Mouse (Mus musculus): ENCODE results near the gene Lclat1. TPM values are rescaled to one million over a fixed set of nuclear protein-coding genes. Genes with fewer than 3 reads are reported as not detected.

The Lclat1 gene
- polyA plus RNA-seq, 1 experiment from 2014 or later: 54.6 TPM

GRCm38 (mm10) chr17:73199387-73199786 lies 91.6 kb downstream of the Lclat1 start:
- Histone ChIP-seq H3K27ac (replicated peaks in 1 of 2; ENCODE audit: control insufficient read depth in 1 of 2, insufficient read depth in 1 of 2, low read depth in 2 of 2, low read length in 2 of 2) (peak overlapping the region in 1 of 2 experiments; percentile 87; a peak in 2 of 4 replicates), H3K36me3 (ENCODE audit: control insufficient read depth, insufficient read depth, low read length) (peaks cover 16% of the 10 kb centered on the region), H3K4me1 (ENCODE audit: control insufficient read depth in 2 of 2, insufficient read depth in 2 of 2, low read length in 2 of 2) (peaks cover 11 to 19% of the 10 kb centered on the region in 2 experiments), H3K9ac (ENCODE audit: low read length) (no peak overlapping the region), H3K4me3 (ENCODE audit: control insufficient read depth in 1 of 2, insufficient read depth in 1 of 2, low read depth in 1 of 2, low read length in 2 of 2) (no peak overlapping the region), H3K4me2 (ENCODE audit: low read length) (no peak overlapping the region), H3K27me3 (ENCODE audit: control insufficient read depth, insufficient read depth, low read length) (no peaks in the 10 kb centered on the region), H3K9me3 (ENCODE audit: control insufficient read depth, low read length) (0 out of 2 replicates have a peak, but pooled peaks cover 3% of the 10 kb centered on the region)
- no peak for ATAC-seq (ENCODE audit: insufficient number of reproducible peaks, insufficient read depth, low FRiP score, low read depth)

- Histone ChIP-seq H3K4me3 (ENCODE audit: control insufficient read depth in 1 of 2, insufficient read depth in 1 of 2, low read depth in 1 of 2, low read length in 2 of 2) (no peak overlapping the region), H3K27ac (replicated peaks in 1 of 2; ENCODE audit: control insufficient read depth in 1 of 2, insufficient read depth in 1 of 2, low read depth in 2 of 2, low read length in 2 of 2) (peak overlapping the region; percentile 73 to 87), H3K4me1 (ENCODE audit: control insufficient read depth in 2 of 2, insufficient read depth in 2 of 2, low read length in 2 of 2) (peaks cover 9 to 19% of the 10 kb centered on the region in 2 experiments), H3K9ac (ENCODE audit: low read length) (no peak overlapping the region), H3K36me3 (ENCODE audit: control insufficient read depth, insufficient read depth, low read length) (peaks cover 16% of the 10 kb centered on the region), H3K9me3 (ENCODE audit: control insufficient read depth, low read length) (0 out of 2 replicates have a peak, but pooled peaks cover 3% of the 10 kb centered on the region), H3K4me2 (ENCODE audit: low read length) (no peak overlapping the region), H3K27me3 (ENCODE audit: control insufficient read depth, insufficient read depth, low read length) (no peaks in the 10 kb centered on the region)
- 33% methylated on average over 1 of the region's 1 CpGs for WGBS
- ATAC-seq (ENCODE audit: insufficient number of reproducible peaks, insufficient read depth, low FRiP score, low read depth): peak; percentile 69
Observed at GRCm38 (mm10) chr17:73200380-73200779, 92.6 kb downstream of the Lclat1 start.

- ATAC-seq (ENCODE audit: insufficient number of reproducible peaks, insufficient read depth, low FRiP score, low read depth): no peak
- 0 out of 2 replicates have a peak, but pooled peaks cover 3% of the 10 kb centered on the region for H3K9me3 ChIP-seq (ENCODE audit: control insufficient read depth, low read length)
- H3K27ac ChIP-seq (replicated peaks in 1 of 2; ENCODE audit: control insufficient read depth in 1 of 2, insufficient read depth in 1 of 2, low read depth in 2 of 2, low read length in 2 of 2): peak overlapping the region; percentile 72 to 78
- 0 out of 2 replicates have a peak, but pooled peaks cover 2% of the 10 kb centered on the region for H3K36me3 ChIP-seq (ENCODE audit: control insufficient read depth, insufficient read depth, low read length)
- H3K27me3 ChIP-seq (ENCODE audit: control insufficient read depth, insufficient read depth, low read length): no peaks in the 10 kb centered on the region
- peak overlapping the region in 1 of 2 experiments; percentile 6; a peak in 1 of 4 replicates for H3K4me3 ChIP-seq (ENCODE audit: control insufficient read depth in 1 of 2, insufficient read depth in 1 of 2, low read depth in 1 of 2, low read length in 2 of 2)
- peaks cover 9 to 19% of the 10 kb centered on the region in 2 experiments for H3K4me1 ChIP-seq (ENCODE audit: control insufficient read depth in 2 of 2, insufficient read depth in 2 of 2, low read length in 2 of 2)
- H3K9ac ChIP-seq (ENCODE audit: low read length): peak overlapping the region; percentile 30; the same call in 1 of the 2 replicates
- 42% methylated on average over 15 of the region's 15 CpGs for WGBS
- peak overlapping the region; percentile 29; the same call in 1 of the 2 replicates for H3K4me2 ChIP-seq (ENCODE audit: low read length)
Observed at GRCm38 (mm10) chr17:73203642-73204332, 96.0 kb downstream of the Lclat1 start.

- no peaks in the 10 kb centered on the region for H3K4me1 ChIP-seq (ENCODE audit: control insufficient read depth in 2 of 2, insufficient read depth in 2 of 2, low read length in 2 of 2)
- H3K27ac ChIP-seq (replicated peaks in 1 of 2; ENCODE audit: control insufficient read depth in 1 of 2, insufficient read depth in 1 of 2, low read depth in 2 of 2, low read length in 2 of 2): no peak overlapping the region
- WGBS: 86% methylated on average over 5 of the region's 5 CpGs
- peaks cover 7% of the 10 kb centered on the region; the same call in 1 of the 2 replicates for H3K36me3 ChIP-seq (ENCODE audit: control insufficient read depth, insufficient read depth, low read length)
- ATAC-seq (ENCODE audit: insufficient number of reproducible peaks, insufficient read depth, low FRiP score, low read depth): no peak
- no peak overlapping the region for H3K4me3 ChIP-seq (ENCODE audit: control insufficient read depth in 1 of 2, insufficient read depth in 1 of 2, low read depth in 1 of 2, low read length in 2 of 2)
- H3K4me2 ChIP-seq (ENCODE audit: low read length): no peak overlapping the region
- no peaks in the 10 kb centered on the region for H3K27me3 ChIP-seq (ENCODE audit: control insufficient read depth, insufficient read depth, low read length)
- H3K9ac ChIP-seq (ENCODE audit: low read length): no peak overlapping the region
- no peaks in the 10 kb centered on the region for H3K9me3 ChIP-seq (ENCODE audit: control insufficient read depth, low read length)
Observed at GRCm38 (mm10) chr17:73210960-73211531, 103.3 kb downstream of the Lclat1 start.

GRCm38 (mm10) chr17:73212754-73213153 lies 105.0 kb downstream of the Lclat1 start:
- Histone ChIP-seq H3K9me3 (ENCODE audit: control insufficient read depth, low read length) (no peaks in the 10 kb centered on the region), H3K4me3 (ENCODE audit: control insufficient read depth in 1 of 2, insufficient read depth in 1 of 2, low read depth in 1 of 2, low read length in 2 of 2) (no peak overlapping the region), H3K9ac (ENCODE audit: low read length) (no peak overlapping the region), H3K4me2 (ENCODE audit: low read length) (no peak overlapping the region), H3K36me3 (ENCODE audit: control insufficient read depth, insufficient read depth, low read length) (peaks cover 15% of the 10 kb centered on the region), H3K4me1 (ENCODE audit: control insufficient read depth in 2 of 2, insufficient read depth in 2 of 2, low read length in 2 of 2) (no peaks in the 10 kb centered on the region), H3K27me3 (ENCODE audit: control insufficient read depth, insufficient read depth, low read length) (no peaks in the 10 kb centered on the region), H3K27ac (replicated peaks in 1 of 2; ENCODE audit: control insufficient read depth in 1 of 2, insufficient read depth in 1 of 2, low read depth in 2 of 2, low read length in 2 of 2) (no peak overlapping the region)
- 71% methylated on average over 3 of the region's 3 CpGs for WGBS
- no peak for ATAC-seq (ENCODE audit: insufficient number of reproducible peaks, insufficient read depth, low FRiP score, low read depth)

GRCm38 (mm10) chr17:73213187-73213586 lies 105.4 kb downstream of the Lclat1 start:
- H3K27me3 ChIP-seq (ENCODE audit: control insufficient read depth, insufficient read depth, low read length): no peaks in the 10 kb centered on the region
- WGBS: 28% methylated on average over 1 of the region's 1 CpGs
- peaks cover 15% of the 10 kb centered on the region for H3K36me3 ChIP-seq (ENCODE audit: control insufficient read depth, insufficient read depth, low read length)
- no peak for ATAC-seq (ENCODE audit: insufficient number of reproducible peaks, insufficient read depth, low FRiP score, low read depth)
- H3K4me3 ChIP-seq (ENCODE audit: control insufficient read depth in 1 of 2, insufficient read depth in 1 of 2, low read depth in 1 of 2, low read length in 2 of 2): no peak overlapping the region
- H3K9me3 ChIP-seq (ENCODE audit: control insufficient read depth, low read length): no peaks in the 10 kb centered on the region
- H3K4me1 ChIP-seq (ENCODE audit: control insufficient read depth in 2 of 2, insufficient read depth in 2 of 2, low read length in 2 of 2): no peaks in the 10 kb centered on the region
- H3K9ac ChIP-seq (ENCODE audit: low read length): no peak overlapping the region
- H3K4me2 ChIP-seq (ENCODE audit: low read length): no peak overlapping the region
- no peak overlapping the region for H3K27ac ChIP-seq (replicated peaks in 1 of 2; ENCODE audit: control insufficient read depth in 1 of 2, insufficient read depth in 1 of 2, low read depth in 2 of 2, low read length in 2 of 2)

- 69% methylated on average over 2 of the region's 2 CpGs for WGBS
- H3K9ac ChIP-seq (ENCODE audit: low read length): no peak overlapping the region
- no peaks in the 10 kb centered on the region for H3K4me1 ChIP-seq (ENCODE audit: control insufficient read depth in 2 of 2, insufficient read depth in 2 of 2, low read length in 2 of 2)
- no peaks in the 10 kb centered on the region for H3K27me3 ChIP-seq (ENCODE audit: control insufficient read depth, insufficient read depth, low read length)
- no peak overlapping the region for H3K4me3 ChIP-seq (ENCODE audit: control insufficient read depth in 1 of 2, insufficient read depth in 1 of 2, low read depth in 1 of 2, low read length in 2 of 2)
- no peaks in the 10 kb centered on the region for H3K9me3 ChIP-seq (ENCODE audit: control insufficient read depth, low read length)
- peaks cover 15% of the 10 kb centered on the region for H3K36me3 ChIP-seq (ENCODE audit: control insufficient read depth, insufficient read depth, low read length)
- H3K27ac ChIP-seq (replicated peaks in 1 of 2; ENCODE audit: control insufficient read depth in 1 of 2, insufficient read depth in 1 of 2, low read depth in 2 of 2, low read length in 2 of 2): no peak overlapping the region
- no peak overlapping the region for H3K4me2 ChIP-seq (ENCODE audit: low read length)
- no peak for ATAC-seq (ENCODE audit: insufficient number of reproducible peaks, insufficient read depth, low FRiP score, low read depth)
Observed at GRCm38 (mm10) chr17:73213677-73214076, 105.9 kb downstream of the Lclat1 start.

Measured in heart, embryonic 14.5 days (tissue).